Mouse (Mus musculus) lung, embryonic 16.5 days (tissue): ENCODE data around the gene Wtap. TPM values are rescaled to one million over a fixed set of nuclear protein-coding genes. Genes with fewer than 3 reads are reported as not detected.
"Not testable (repeated sequence)": the region's sequence is repeated elsewhere in the genome, so short reads cannot be mapped to it uniquely, and the experiment has no call there.

Experiments used
- ATAC-seq: fragments of 200-750 bp; cut with Nextera tagmentation; 2 replicates; pipeline ENCODE4 v1.8.0; 2017; ENCODE audit warnings: low read depth, mild to moderate bottlenecking, moderate library complexity
- H3K27ac ChIP-seq: fragments of 300-500 bp; sonication (generic); 2 replicates; pipeline ENCODE4 v1.5.1; 2014; ENCODE audit warnings: mild to moderate bottlenecking, control low read depth, low read length
- H3K27me3 ChIP-seq: fragments of 300-500 bp; sonication (generic); 2 replicates; pipeline ENCODE4 v1.6.1; 2014; ENCODE audit warnings: low read depth, low read length, mixed read lengths; ENCODE audit not compliant: control insufficient read depth, insufficient read depth
- H3K36me3 ChIP-seq: fragments of 300-500 bp; sonication (generic); 2 replicates; pipeline ENCODE4 v1.6.1; 2014; ENCODE audit warnings: low read length; ENCODE audit not compliant: control insufficient read depth, insufficient read depth
- H3K4me1 ChIP-seq: fragments of 300-500 bp; sonication (generic); replicated peaks from 2 replicates; pipeline ENCODE4 v1.6.1; 2014; ENCODE audit warnings: low read length, mixed read lengths; ENCODE audit not compliant: control insufficient read depth, insufficient read depth
- H3K4me2 ChIP-seq: fragments of 300-500 bp; sonication (generic); 2 replicates; pipeline ENCODE4 v1.6.1; 2014; ENCODE audit warnings: low read depth, low read length, control low read depth
- H3K4me3 ChIP-seq: fragments of 300-500 bp; sonication (generic); 2 replicates; pipeline ENCODE4 v1.5.1; 2014; ENCODE audit warnings: mild to moderate bottlenecking, low read length, control low read depth
- H3K9ac ChIP-seq: fragments of 300-500 bp; sonication (generic); 2 replicates; pipeline ENCODE4 v1.6.1; 2014; ENCODE audit warnings: low read length, control low read depth
- H3K9me3 ChIP-seq: fragments of 300-500 bp; sonication (generic); 2 replicates; pipeline ENCODE4 v1.6.1; 2016; ENCODE audit warnings: low read length; ENCODE audit not compliant: control insufficient read depth
- WGBS: fragments of 180-500 bp; shearing (Covaris S2); extraction: QIAGEN DNeasy Blood & Tissue Kit; methylation state at CpG from one replicate; pipeline ENCODE4 v1.1.7; 2014; 5-methylcytosine and 5-hydroxymethylcytosine counted together
- polyA plus RNA-seq: library from polyadenylated mRNA; unstranded; fragments of >200 nt; fragmentation: Nextera tagmentation; extraction: Ambion mirVana; gene quantifications from 2 replicates; pipeline ENCODE4 v1.2.1, GENCODE M21; 2015

The Wtap gene
- polyA plus RNA-seq, 1 experiment from 2014 or later: 128 TPM

- Histone ChIP-seq H3K27ac (no peak overlapping the region), H3K4me1 (no peaks in the 10 kb centered on the region), H3K9ac (no peak overlapping the region), H3K4me2 (no peak overlapping the region), H3K4me3 (no peak overlapping the region), H3K27me3 (no peaks in the 10 kb centered on the region), H3K9me3 (no peaks in the 10 kb centered on the region), H3K36me3 (peaks cover 44% of the 10 kb centered on the region)
- WGBS: 59% methylated on average over 2 of the region's 2 CpGs
- ATAC-seq: no peak
These were observed 10.0 kb downstream of the Wtap start for GRCm38 (mm10) chr17:12983988-12984387.

- Histone ChIP-seq H3K36me3 (peaks cover 49% of the 10 kb centered on the region), H3K4me3 (no peak overlapping the region), H3K9ac (no peak overlapping the region), H3K27ac (no peak overlapping the region), H3K27me3 (no peaks in the 10 kb centered on the region), H3K4me2 (no peak overlapping the region), H3K4me1 (no peaks in the 10 kb centered on the region), H3K9me3 (no peaks in the 10 kb centered on the region)
- 91% methylated on average over 1 of the region's 1 CpGs for WGBS
- ATAC-seq: no peak
These were observed 15.4 kb downstream of the Wtap start for GRCm38 (mm10) chr17:12978546-12978945.

- Histone ChIP-seq H3K27ac (no peak overlapping the region), H3K9ac (no peak overlapping the region), H3K4me1 (no peaks in the 10 kb centered on the region), H3K27me3 (no peaks in the 10 kb centered on the region), H3K36me3 (peaks cover 25% of the 10 kb centered on the region), H3K4me2 (no peak overlapping the region), H3K4me3 (no peak overlapping the region), H3K9me3 (no peaks in the 10 kb centered on the region)
- no peak for ATAC-seq
- 92% methylated on average over 2 of the region's 2 CpGs for WGBS
These were observed 20.1 kb downstream of the Wtap start for GRCm38 (mm10) chr17:12973851-12974250.

GRCm38 (mm10) chr17:12967173-12967572, 26.8 kb downstream of the Wtap start:
- H3K9me3 ChIP-seq: no peaks in the 10 kb centered on the region
- ATAC-seq: no peak
- WGBS: 86% methylated on average over 2 of the region's 2 CpGs

DNA sequence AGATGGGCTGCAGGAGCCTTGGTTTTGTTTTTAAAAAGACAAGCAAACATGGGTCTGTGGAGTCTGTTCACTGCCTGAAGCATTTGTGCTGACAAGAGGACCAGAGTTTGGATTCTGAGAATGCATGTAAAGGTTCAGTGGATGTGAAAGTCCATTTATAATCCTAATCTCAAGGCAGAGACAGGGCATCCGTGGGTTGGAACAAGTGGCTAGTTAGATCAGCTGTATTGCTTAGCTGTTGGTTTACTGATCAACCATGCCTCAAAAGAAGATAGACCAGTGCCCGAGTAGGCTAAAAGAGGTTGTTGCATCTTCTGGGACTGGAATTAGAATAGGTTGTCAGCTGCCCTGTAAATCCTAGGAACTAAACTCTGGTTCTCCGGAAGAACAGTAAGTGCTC, 30.5 kb downstream of the Wtap start:
- H3K4me1 ChIP-seq: peaks cover 3% of the 10 kb centered on the region; the same call in 1 of the 2 replicates
- 56% methylated on average over 3 of the region's 3 CpGs for WGBS
- H3K36me3 ChIP-seq: peaks cover 14% of the 10 kb centered on the region
- no peak overlapping the region for H3K4me3 ChIP-seq
- H3K9me3 ChIP-seq: no peaks in the 10 kb centered on the region
- H3K27me3 ChIP-seq: no peaks in the 10 kb centered on the region
- no peak overlapping the region for H3K4me2 ChIP-seq
- no peak for ATAC-seq
- H3K27ac ChIP-seq: no peak overlapping the region
- H3K9ac ChIP-seq: no peak overlapping the region

More at GRCm38 (mm10) chr17:12967173-12967572, 26.8 kb downstream of the Wtap start:
- Histone ChIP-seq H3K4me3 (no peak overlapping the region), H3K27ac (no peak overlapping the region), H3K9ac (no peak overlapping the region), H3K4me2 (no peak overlapping the region), H3K4me1 (no peaks in the 10 kb centered on the region), H3K27me3 (no peaks in the 10 kb centered on the region), H3K36me3 (peaks cover 18% of the 10 kb centered on the region)

GRCm38 (mm10) chr17:12960331-12960873, 33.6 kb downstream of the Wtap start, which contains the start of gene Acat2:
TSS of gene Acat2 (minus strand) at chr17:12960747.
- peaks cover 6% of the 10 kb centered on the region; the same call in 1 of the 2 replicates for H3K36me3 ChIP-seq
- peak within 1 kb of the TSS; percentile 73 for H3K9ac ChIP-seq
- no peaks in the 10 kb centered on the region for H3K27me3 ChIP-seq
- no peaks in the 10 kb centered on the region for H3K9me3 ChIP-seq
- ATAC-seq: peak; percentile 98
- H3K4me1 ChIP-seq: peaks cover 3% of the 10 kb centered on the region; the same call in 1 of the 2 replicates
- H3K4me3 ChIP-seq: peak within 1 kb of the TSS; percentile 83
- peak within 1 kb of the TSS; percentile 77 for H3K4me2 ChIP-seq
- under 1% methylated on average over 40 of the region's 42 CpGs for WGBS
- peak within 1 kb of the TSS; percentile 84 for H3K27ac ChIP-seq

- not testable (repeated sequence) for H3K4me2 ChIP-seq, H3K36me3 ChIP-seq, H3K9ac ChIP-seq, H3K4me3 ChIP-seq, H3K9me3 ChIP-seq, H3K27ac ChIP-seq, H3K4me1 ChIP-seq, H3K27me3 ChIP-seq, ATAC-seq
- 33% methylated on average over 1 of the region's 2 CpGs for WGBS
These were observed 34.6 kb downstream of the Wtap start for GRCm38 (mm10) chr17:12959377-12959776.

GRCm38 (mm10) chr17:12956664-12957063, 37.3 kb downstream of the Wtap start:
- ATAC-seq: no peak
- Histone ChIP-seq H3K9me3 (no peaks in the 10 kb centered on the region), H3K4me2 (no peak overlapping the region), H3K36me3 (peaks cover 6% of the 10 kb centered on the region; the same call in 1 of the 2 replicates), H3K27ac (no peak overlapping the region), H3K4me1 (peaks cover 3% of the 10 kb centered on the region; the same call in 1 of the 2 replicates), H3K27me3 (no peaks in the 10 kb centered on the region), H3K4me3 (no peak overlapping the region), H3K9ac (no peak overlapping the region)
- WGBS: 83% methylated on average over 8 of the region's 8 CpGs

GRCm38 (mm10) chr17:12949669-12950068, 44.3 kb downstream of the Wtap start:
- H3K27ac ChIP-seq: no peak overlapping the region
- H3K36me3 ChIP-seq: peaks cover 15% of the 10 kb centered on the region
- 92% methylated on average over 5 of the region's 5 CpGs for WGBS
- no peaks in the 10 kb centered on the region for H3K9me3 ChIP-seq
- H3K4me3 ChIP-seq: no peak overlapping the region
- no peak for ATAC-seq
- no peak overlapping the region for H3K4me2 ChIP-seq
- no peaks in the 10 kb centered on the region for H3K27me3 ChIP-seq
- no peak overlapping the region for H3K9ac ChIP-seq
- no peaks in the 10 kb centered on the region for H3K4me1 ChIP-seq
